Mouse (Mus musculus): ENCODE measurements around the gene Stum. TPM values are rescaled to one million over a fixed set of nuclear protein-coding genes. Genes with fewer than 3 reads are reported as not detected.
A peak's percentile ranks its signal among the peaks of the same experiment; 100 is the strongest.
"Not testable (repeated sequence)": the region's sequence is repeated elsewhere in the genome, so short reads cannot be mapped to it uniquely, and the experiment has no call there.

Gene Stum
- polyA plus RNA-seq (2021): not detected

DNA sequence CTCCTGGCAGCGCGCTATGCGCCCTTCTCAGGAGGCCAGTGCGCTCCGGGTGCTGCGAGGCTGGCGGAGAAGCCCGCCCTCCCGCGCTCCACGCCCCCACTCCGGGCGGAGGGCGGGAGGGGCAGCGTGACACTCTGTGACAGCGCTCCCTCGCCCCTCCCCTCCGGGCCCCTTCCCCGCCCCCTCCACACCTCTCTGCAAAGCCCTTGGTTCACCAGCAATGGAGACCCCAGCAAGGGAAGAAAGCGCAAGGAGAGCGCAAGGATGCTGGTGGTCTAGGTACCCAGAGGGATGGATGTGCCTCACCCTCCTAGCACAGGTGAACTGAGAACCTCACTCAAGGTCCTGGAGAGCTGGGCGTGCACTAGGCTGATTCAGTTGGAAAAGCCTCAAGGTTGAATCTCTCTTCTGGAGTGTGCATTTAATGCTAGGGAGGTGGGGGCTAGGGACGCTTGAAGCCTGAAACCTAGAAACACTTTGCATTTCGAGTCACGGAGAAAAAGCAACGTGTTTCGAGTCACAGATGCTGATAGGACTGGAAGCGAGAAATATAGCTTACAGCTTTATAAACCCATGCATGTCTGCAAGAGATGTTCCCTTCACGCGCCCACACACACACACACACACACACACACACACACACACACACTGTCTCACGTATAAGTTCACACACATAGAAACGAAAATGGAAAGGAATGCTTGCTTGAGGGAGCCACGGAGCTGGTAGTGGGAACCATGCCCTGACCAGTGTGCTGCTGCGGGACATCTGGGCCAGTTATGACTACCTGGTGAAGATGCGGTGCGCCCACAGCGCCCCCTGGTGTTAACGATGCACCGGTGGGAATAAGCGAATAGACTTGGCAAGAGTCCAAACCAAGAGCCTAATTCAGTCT is at the start of gene Stum:
Gene Stum (minus strand): TSS at position 106 of the 893 bp plus-strand sequence.
- ATAC-seq (peak; percentile 2), DNase-seq (ENCODE audit: low read depth, low spot score) (peak; percentile 4)
- peaks cover 65% of the 10 kb centered on the region for H3K27me3 ChIP-seq
- ChIA-PET CTCF (interaction anchor here (1.0 to 1.2 kb wide), 3 partner anchors 10 to 49 kb away, joined by 3 to 5 read pairs (median 4); no protein-coding TSS in a partner anchor), POLR2A (interaction anchor here (0.6 kb wide), 1 partner anchor 36 kb away, joined by 6 read pairs; no protein-coding TSS in a partner anchor)
- in situ Hi-C loops (cut with MboI; ENCODE audit: low pct_unique_long_range_greater_than_20kb): no loop called here
- peak; percentile 87 for TF ChIP-seq CTCF (IDR thresholded peaks at IDR 0.05)

- no peak for DNase-seq (ENCODE audit: low read depth, low spot score)
- ChIA-PET POLR2A (no interaction called here), CTCF (no interaction called here)
- TF ChIP-seq CTCF (IDR thresholded peaks at IDR 0.05): no peak
- H3K27me3 ChIP-seq: peaks cover 10% of the 10 kb centered on the region
- ATAC-seq: no peak
- in situ Hi-C loops (cut with MboI; ENCODE audit: low pct_unique_long_range_greater_than_20kb): no loop called here
Measured at GRCm38 (mm10) chr1:180532671-180533070, 49.4 kb upstream of the Stum start.

GRCm38 (mm10) chr1:180530457-180531263 is 47.4 kb upstream of the Stum start:
- ChIA-PET CTCF (no interaction called here), POLR2A (interaction anchor here (1.0 kb wide), 1 partner anchor 42 kb away, joined by 3 read pairs; no protein-coding TSS in a partner anchor)
- TF ChIP-seq CTCF (IDR thresholded peaks at IDR 0.05): no peak
- in situ Hi-C loops (cut with MboI; ENCODE audit: low pct_unique_long_range_greater_than_20kb): no loop called here
- DNase-seq (ENCODE audit: low read depth, low spot score): no peak
- H3K27me3 ChIP-seq: peaks cover 13% of the 10 kb centered on the region
- ATAC-seq: no peak

DNA sequence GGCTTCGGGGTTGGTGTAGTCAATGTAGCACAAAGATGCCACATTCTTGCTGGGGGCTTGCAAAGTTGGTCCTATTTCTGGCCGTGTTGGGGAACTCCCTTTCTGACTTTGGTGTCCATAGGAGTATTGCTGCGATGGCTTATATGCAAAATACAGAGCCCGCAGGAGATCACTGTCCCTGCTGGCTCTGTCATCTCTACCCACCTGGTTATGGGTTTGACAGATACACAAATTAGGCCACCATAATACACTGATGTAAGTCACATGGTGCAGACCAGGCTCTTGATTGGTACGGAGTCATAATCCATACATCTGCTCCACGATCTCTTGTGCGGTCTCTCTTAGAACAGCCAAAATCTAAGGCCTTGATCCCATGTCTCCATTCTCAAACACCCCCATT is 46.5 kb upstream of the Stum start:
- no peak for DNase-seq (ENCODE audit: low read depth, low spot score)
- peaks cover 20% of the 10 kb centered on the region for H3K27me3 ChIP-seq
- in situ Hi-C loops (cut with MboI; ENCODE audit: low pct_unique_long_range_greater_than_20kb): no loop called here
- TF ChIP-seq CTCF (IDR thresholded peaks at IDR 0.05): no peak
- POLR2A ChIA-PET: interaction anchor here (1.0 kb wide), 1 partner anchor 41 kb away, joined by 3 read pairs; no protein-coding TSS in a partner anchor
- no peak for ATAC-seq
- CTCF ChIA-PET: interaction anchor here (1.1 kb wide), 1 partner anchor 33 kb away, joined by 3 read pairs; no protein-coding TSS in a partner anchor

- in situ Hi-C loops (cut with MboI; ENCODE audit: low pct_unique_long_range_greater_than_20kb): no loop called here
- POLR2A ChIA-PET: no interaction called here
- CTCF ChIA-PET: no interaction called here
- peaks cover 35% of the 10 kb centered on the region for H3K27me3 ChIP-seq
- ATAC-seq (no peak), DNase-seq (ENCODE audit: low read depth, low spot score) (no peak)
- TF ChIP-seq CTCF (IDR thresholded peaks at IDR 0.05): no peak
Measured at GRCm38 (mm10) chr1:180525301-180525700, 42.0 kb upstream of the Stum start.

GRCm38 (mm10) chr1:180523320-180523719 is 40.0 kb upstream of the Stum start:
- ChIA-PET POLR2A (no interaction called here), CTCF (no interaction called here)
- in situ Hi-C loops (cut with MboI; ENCODE audit: low pct_unique_long_range_greater_than_20kb): no loop called here
- H3K27me3 ChIP-seq: peaks cover 35% of the 10 kb centered on the region
- ATAC-seq: no peak
- DNase-seq (ENCODE audit: low read depth, low spot score): no peak
- TF ChIP-seq CTCF (IDR thresholded peaks at IDR 0.05): no peak

DNA sequence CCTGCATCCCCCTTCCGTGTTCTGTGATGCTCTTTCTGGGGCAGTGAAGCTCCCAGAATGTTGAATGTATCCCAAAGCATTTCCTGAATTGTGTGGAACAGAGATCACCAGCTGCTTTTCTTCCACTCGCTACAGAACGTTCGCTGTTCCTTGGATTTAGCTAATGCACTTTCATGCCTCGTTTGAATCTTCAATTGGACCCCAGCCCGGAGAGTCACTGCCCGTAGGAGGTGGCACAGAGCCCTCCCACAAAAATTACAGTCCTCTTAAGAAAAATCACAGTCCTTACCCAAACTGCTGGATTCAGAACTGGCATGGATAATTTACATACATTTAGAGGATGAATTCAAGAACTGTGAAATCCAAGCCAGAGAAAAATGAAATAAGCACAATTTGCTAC is 36.9 kb upstream of the Stum start:
- in situ Hi-C loops (cut with MboI; ENCODE audit: low pct_unique_long_range_greater_than_20kb): no loop called here
- ATAC-seq (no peak), DNase-seq (ENCODE audit: low read depth, low spot score) (no peak)
- peaks cover 33% of the 10 kb centered on the region for H3K27me3 ChIP-seq
- CTCF ChIA-PET: no interaction called here
- POLR2A ChIA-PET: interaction anchor here (0.6 kb wide), 1 partner anchor 36 kb away, joined by 6 read pairs; no protein-coding TSS in a partner anchor
- TF ChIP-seq CTCF (IDR thresholded peaks at IDR 0.05): no peak

DNA sequence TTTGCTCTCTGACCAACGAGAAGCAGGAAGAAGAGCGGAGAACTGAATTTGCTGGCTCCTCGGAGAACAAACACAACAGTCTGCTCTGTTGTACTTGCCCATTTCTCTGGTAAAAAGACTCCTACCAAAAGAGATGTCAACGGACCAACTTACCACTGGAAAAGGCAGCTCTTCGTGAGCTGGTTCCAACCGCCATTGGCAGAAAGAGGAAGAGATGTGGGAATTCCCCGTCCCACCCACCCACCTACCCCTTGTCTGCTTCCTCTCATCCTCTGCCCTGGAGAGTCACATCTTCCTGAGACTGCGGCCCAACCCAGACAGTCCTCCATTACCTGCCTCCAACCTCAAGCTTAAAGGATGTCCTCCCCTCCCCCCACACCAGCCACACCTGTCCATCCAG is 36.2 kb upstream of the Stum start:
- ATAC-seq (no peak), DNase-seq (ENCODE audit: low read depth, low spot score) (no peak)
- ChIA-PET POLR2A (interaction anchor here (0.6 kb wide), 1 partner anchor 35 kb away, joined by 6 read pairs; no protein-coding TSS in a partner anchor), CTCF (no interaction called here)
- H3K27me3 ChIP-seq: peaks cover 26% of the 10 kb centered on the region
- no peak for TF ChIP-seq CTCF (IDR thresholded peaks at IDR 0.05)
- in situ Hi-C loops (cut with MboI; ENCODE audit: low pct_unique_long_range_greater_than_20kb): no loop called here

- CTCF ChIA-PET; ATAC-seq; POLR2A ChIA-PET; in situ Hi-C loops (cut with MboI; ENCODE audit: low pct_unique_long_range_greater_than_20kb); DNase-seq (ENCODE audit: low read depth, low spot score): not testable (repeated sequence)
- H3K27me3 ChIP-seq: peaks cover 25% of the 10 kb centered on the region
Measured at GRCm38 (mm10) chr1:180518899-180519298, 35.6 kb upstream of the Stum start.

- TF ChIP-seq CTCF (IDR thresholded peaks at IDR 0.05): no peak
- in situ Hi-C loops (cut with MboI; ENCODE audit: low pct_unique_long_range_greater_than_20kb): no loop called here
- no peak for ATAC-seq
- H3K27me3 ChIP-seq: peaks cover 23% of the 10 kb centered on the region
- ChIA-PET POLR2A (no interaction called here), CTCF (no interaction called here)
- no peak for DNase-seq (ENCODE audit: low read depth, low spot score)
Measured at GRCm38 (mm10) chr1:180518412-180518811, 35.1 kb upstream of the Stum start.
